Mouse (Mus musculus): ENCODE data around the gene Gpr3. TPM values are rescaled to one million over a fixed set of nuclear protein-coding genes. Genes with fewer than 3 reads are reported as not detected.

The Gpr3 gene
- polyA plus RNA-seq (2015; fragmentation: Nextera tagmentation; extraction: Ambion mirVana): 0.05 and 0.34 TPM in 2 replicates

DNA sequence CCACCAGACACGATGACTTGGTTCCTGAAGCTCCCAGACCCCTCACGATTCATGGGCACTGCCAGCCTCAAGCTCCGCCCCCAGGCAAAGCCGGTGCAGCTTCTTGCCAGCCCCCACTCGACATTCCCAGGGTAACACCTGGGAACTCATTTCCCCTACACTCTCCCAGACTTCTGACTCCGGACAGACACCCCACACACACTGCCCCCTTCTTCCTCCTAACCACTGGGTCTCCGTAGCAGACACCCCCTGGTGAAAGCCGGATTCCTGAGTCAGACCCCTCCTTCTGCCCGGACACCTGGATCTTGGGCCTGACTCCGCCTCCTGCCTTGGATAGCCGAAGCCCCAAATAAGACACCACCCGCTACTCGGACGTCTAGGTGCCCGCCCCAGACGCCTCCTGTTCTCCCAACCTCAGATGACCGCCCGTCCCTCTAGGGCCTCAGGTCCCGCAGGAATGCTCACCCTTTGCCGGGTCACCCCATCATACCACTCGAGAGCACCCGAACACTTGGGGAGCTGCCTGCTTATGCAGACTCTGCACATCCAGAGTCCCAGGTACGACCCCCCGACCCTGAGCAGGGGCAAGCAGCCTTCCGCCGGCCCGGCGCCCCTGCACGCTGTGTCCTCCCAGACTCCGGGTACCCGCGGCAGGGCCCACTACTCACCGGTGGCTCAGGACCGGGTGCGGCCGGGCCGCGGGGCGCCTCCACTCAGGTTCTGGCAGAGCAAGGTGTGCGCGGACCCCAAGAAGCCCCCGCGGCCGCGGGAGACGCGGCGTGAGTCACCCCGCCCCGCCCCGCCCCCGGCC lies at the start of gene Gpr3, which contains the start of gene Cd164l2:
TSS of gene Gpr3 (minus strand) at position 786 of the 811 bp plus-strand sequence.
TSS of gene Cd164l2 (plus strand) at position 381 of the 811 bp plus-strand sequence.
- H3K27me3 ChIP-seq: peaks cover 41% of the 10 kb centered on the region

DNA sequence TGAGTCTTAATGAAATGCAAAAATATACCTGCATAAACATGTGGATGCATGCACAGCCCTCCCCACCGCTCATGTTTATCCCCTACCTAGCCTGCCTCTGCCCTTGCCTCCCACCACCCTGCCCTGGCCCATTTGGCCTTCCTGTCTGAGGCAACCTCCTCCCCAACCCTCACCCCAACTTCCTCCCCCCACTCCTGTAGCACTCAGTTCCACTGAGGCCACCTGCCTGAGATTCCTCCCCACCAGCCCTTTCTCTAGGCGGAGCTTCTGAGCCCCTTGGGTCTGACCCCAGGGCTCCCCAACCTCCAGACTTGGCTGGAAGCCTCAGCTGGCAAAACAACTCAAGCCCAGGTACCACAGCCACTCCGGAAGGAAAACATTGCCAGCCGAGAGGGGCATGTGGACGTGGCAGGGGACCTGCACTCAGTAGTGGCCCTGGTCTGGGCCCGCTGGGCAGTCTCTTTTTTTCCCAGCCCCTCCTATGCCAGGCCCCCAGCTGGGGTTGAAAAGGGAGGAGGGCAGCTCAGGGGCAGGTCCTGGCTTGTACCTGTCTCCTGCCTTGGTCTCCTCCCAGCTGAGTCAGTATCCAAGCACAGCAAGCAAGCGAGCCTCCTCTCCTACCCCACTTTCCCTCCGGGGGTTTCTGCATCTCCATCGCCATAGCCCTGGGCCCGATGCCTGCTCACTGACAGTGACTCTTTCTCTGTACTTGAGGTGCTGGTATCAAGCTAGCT lies 49.5 kb upstream of the Gpr3 start:
- Histone ChIP-seq H3K4me3 (no peak overlapping the region; the same call in 1 of the 2 replicates), H3K9me3 (replicated peaks) (no peaks in the 10 kb centered on the region), H3K4me1 (replicated peaks) (peaks cover 3% of the 10 kb centered on the region; the same call in 1 of the 2 replicates), H3K27me3 (peaks cover 18% of the 10 kb centered on the region), H3K27ac (no peak overlapping the region), H3K9ac (no peak overlapping the region), H3K4me2 (peak overlapping the region; percentile 26; the same call in 1 of the 2 replicates), H3K36me3 (peaks cover 25% of the 10 kb centered on the region)
- WGBS: 46% methylated on average over 10 of the region's 10 CpGs
- no peak for ATAC-seq (replicated peaks; ENCODE audit: insufficient number of reproducible peaks, insufficient read depth, low FRiP score, low read depth)

More for the DNA sequence above, at the start of gene Gpr3, which contains the start of gene Cd164l2:
- peak; percentile 36 for ATAC-seq (replicated peaks; ENCODE audit: insufficient number of reproducible peaks, insufficient read depth, low FRiP score, low read depth)
- H3K4me2 ChIP-seq: peak within 1 kb of the TSS; percentile 99
- no peaks in the 10 kb centered on the region for H3K36me3 ChIP-seq
- H3K27ac ChIP-seq: no peak within 1 kb of the TSS
- peaks cover 24% of the 10 kb centered on the region for H3K4me1 ChIP-seq (replicated peaks)
- WGBS: 2% methylated on average over 52 of the region's 52 CpGs
- H3K9me3 ChIP-seq (replicated peaks): no peaks in the 10 kb centered on the region
- H3K9ac ChIP-seq: peak within 1 kb of the TSS; percentile 66
- peak within 1 kb of the TSS; percentile 68 for H3K4me3 ChIP-seq

DNA sequence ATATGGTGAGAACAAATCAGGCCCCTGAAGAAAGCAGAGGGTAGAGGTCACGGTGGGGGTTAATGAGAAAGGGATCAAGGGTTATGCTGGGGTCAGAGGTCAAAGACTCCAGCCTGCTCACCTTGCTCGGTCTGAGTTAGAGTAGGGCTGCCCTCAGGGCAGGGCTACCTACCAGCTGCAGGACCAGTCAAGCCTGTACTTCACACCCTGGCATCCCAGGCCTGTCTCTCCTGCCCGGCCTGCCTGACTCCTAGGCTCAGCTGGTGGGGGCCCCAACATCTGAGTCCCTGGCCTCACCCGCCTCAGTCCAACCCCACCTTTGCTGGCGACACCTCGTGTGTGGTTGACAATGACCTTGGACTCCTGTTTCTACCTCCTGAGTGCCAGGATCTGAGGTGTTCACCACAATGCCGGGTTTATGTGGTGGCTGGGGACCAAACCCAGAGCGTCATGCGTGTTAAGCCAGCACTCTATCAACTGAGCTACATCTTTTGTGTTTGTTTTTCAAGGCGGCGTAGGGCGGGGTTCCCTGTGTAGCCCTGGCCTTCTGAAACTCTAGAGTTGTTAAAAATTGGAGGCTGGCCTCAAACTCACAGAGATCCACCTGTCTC lies 45.6 kb upstream of the Gpr3 start:
- H3K4me3 ChIP-seq: no peak overlapping the region
- peaks cover 40% of the 10 kb centered on the region for H3K27me3 ChIP-seq
- peaks cover 7% of the 10 kb centered on the region; the same call in 1 of the 2 replicates for H3K4me1 ChIP-seq (replicated peaks)
- ATAC-seq (replicated peaks; ENCODE audit: insufficient number of reproducible peaks, insufficient read depth, low FRiP score, low read depth): no peak
- H3K9me3 ChIP-seq (replicated peaks): no peaks in the 10 kb centered on the region
- 77% methylated on average over 12 of the region's 12 CpGs for WGBS
- H3K4me2 ChIP-seq: no peak overlapping the region
- no peak overlapping the region for H3K27ac ChIP-seq
- H3K36me3 ChIP-seq: no peaks in the 10 kb centered on the region
- no peak overlapping the region for H3K9ac ChIP-seq

DNA sequence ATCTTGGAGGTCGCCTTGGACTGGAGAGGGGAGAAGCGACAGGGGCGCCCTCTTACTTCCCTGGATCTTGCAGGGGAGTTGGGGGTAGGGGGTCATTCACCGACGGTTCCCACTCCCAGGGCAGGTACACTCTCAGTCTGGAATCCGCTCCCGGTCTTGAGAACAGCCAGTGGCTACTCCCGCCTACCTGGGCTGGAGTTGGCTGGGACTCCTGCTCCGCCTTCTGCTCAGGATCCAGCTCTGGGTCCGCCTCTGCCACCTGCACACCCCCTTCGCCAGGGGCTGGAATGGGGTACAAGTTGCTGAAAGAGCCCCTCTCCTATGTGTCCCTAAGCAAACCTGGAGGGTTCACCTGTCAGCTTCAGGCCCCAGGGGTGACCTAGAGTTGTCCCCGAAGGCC lies 44.9 kb upstream of the Gpr3 start:
- Histone ChIP-seq H3K9me3 (replicated peaks) (no peaks in the 10 kb centered on the region), H3K4me3 (0 out of 2 replicates have a peak overlapping the region, but pooled peaks have one; percentile 10), H3K36me3 (no peaks in the 10 kb centered on the region), H3K4me2 (peak overlapping the region; percentile 12; the same call in 1 of the 2 replicates), H3K27me3 (peaks cover 47% of the 10 kb centered on the region), H3K9ac (0 out of 2 replicates have a peak overlapping the region, but pooled peaks have one; percentile 0), H3K27ac (no peak overlapping the region), H3K4me1 (replicated peaks) (peaks cover 7% of the 10 kb centered on the region; the same call in 1 of the 2 replicates)
- ATAC-seq (replicated peaks; ENCODE audit: insufficient number of reproducible peaks, insufficient read depth, low FRiP score, low read depth): no peak
- WGBS: 49% methylated on average over 12 of the region's 12 CpGs

DNA sequence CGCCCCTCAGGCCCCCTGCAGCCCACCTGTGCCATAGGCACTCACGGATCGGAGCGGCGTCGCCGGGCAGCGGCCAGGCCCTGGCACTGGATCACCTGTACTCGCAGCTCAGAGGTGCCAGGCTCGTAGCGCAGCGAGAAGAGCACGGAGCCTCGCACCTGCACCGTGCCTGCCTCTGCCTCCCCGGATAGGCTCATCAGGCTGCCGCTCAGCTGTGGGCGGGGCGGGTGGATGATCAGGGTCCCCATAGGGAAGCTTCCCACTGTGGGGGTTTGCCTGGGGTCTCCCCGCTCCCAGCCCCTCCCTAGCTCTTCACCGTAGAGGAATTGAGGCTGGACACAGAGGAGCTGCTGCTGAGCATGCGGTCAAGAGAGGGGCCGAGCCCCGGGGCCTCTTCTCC lies 44.5 kb upstream of the Gpr3 start:
- no peak for ATAC-seq (replicated peaks; ENCODE audit: insufficient number of reproducible peaks, insufficient read depth, low FRiP score, low read depth)
- 0 out of 2 replicates have a peak overlapping the region, but pooled peaks have one; percentile 0 for H3K9ac ChIP-seq

DNA sequence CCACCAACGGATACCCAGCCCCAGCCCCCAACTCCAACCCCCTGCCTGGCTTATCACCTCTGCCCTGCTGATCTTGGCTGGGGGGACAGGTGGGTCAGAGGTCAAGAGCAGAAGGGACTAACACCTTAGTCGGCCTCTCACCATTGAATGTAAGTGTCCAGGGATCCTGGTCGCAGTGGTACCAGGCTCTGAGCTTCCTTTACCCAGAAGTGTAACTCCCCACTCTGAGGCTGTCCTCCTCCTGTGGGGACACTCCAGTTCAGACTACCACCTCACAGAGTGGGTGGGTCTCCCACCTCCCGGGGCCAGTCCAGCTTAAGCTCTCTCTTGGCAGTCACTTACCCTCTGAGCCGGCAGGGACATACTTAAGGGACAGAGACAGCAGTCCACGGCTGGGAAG lies 43.1 kb upstream of the Gpr3 start:
- whole genome bisulfite sequencing: 53% methylated on average over 6 of the region's 6 CpGs
- H3K9me3 ChIP-seq (replicated peaks): no peaks in the 10 kb centered on the region
- no peak for ATAC-seq (replicated peaks; ENCODE audit: insufficient number of reproducible peaks, insufficient read depth, low FRiP score, low read depth)
- H3K4me2 ChIP-seq: no peak overlapping the region
- peaks cover 20% of the 10 kb centered on the region for H3K4me1 ChIP-seq (replicated peaks)
- H3K36me3 ChIP-seq: no peaks in the 10 kb centered on the region
- H3K27ac ChIP-seq: no peak overlapping the region
- H3K27me3 ChIP-seq: peaks cover 65% of the 10 kb centered on the region
- no peak overlapping the region for H3K9ac ChIP-seq
- no peak overlapping the region for H3K4me3 ChIP-seq

More for the DNA sequence above, 44.5 kb upstream of the Gpr3 start:
- Histone ChIP-seq H3K4me2 (peak overlapping the region; percentile 12; the same call in 1 of the 2 replicates), H3K4me3 (0 out of 2 replicates have a peak overlapping the region, but pooled peaks have one; percentile 10), H3K27ac (no peak overlapping the region), H3K36me3 (no peaks in the 10 kb centered on the region), H3K9me3 (replicated peaks) (no peaks in the 10 kb centered on the region), H3K4me1 (replicated peaks) (peaks cover 7% of the 10 kb centered on the region; the same call in 1 of the 2 replicates), H3K27me3 (peaks cover 51% of the 10 kb centered on the region)
- 21% methylated on average over 24 of the region's 24 CpGs for WGBS

DNA sequence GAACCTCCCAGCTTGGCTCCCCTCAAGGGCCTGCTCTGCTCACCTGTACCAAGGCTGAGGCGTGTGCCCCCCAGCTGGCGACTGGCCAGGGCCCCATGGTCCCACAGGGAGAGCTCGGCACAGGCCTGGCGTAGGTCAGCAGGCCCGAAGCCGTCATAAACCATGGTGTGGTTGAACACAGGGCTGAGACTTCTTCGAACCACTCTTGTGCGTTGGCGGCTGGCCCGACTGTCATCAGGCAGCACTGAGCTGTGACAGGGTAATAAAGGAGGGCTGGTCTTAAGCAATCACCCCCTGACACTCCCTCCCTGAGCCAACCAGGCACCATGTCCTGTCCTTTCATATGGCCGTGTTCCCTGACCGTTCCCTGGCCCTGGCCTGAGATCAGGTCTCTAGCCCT lies 41.1 kb upstream of the Gpr3 start:
- no peaks in the 10 kb centered on the region for H3K36me3 ChIP-seq
- peaks cover 23% of the 10 kb centered on the region for H3K4me1 ChIP-seq (replicated peaks)
- H3K9me3 ChIP-seq (replicated peaks): no peaks in the 10 kb centered on the region
- no peak overlapping the region for H3K9ac ChIP-seq
- H3K27ac ChIP-seq: no peak overlapping the region
- peaks cover 80% of the 10 kb centered on the region for H3K27me3 ChIP-seq
- H3K4me3 ChIP-seq: no peak overlapping the region
- no peak overlapping the region for H3K4me2 ChIP-seq
- 69% methylated on average over 12 of the region's 12 CpGs for WGBS
- no peak for ATAC-seq (replicated peaks; ENCODE audit: insufficient number of reproducible peaks, insufficient read depth, low FRiP score, low read depth)

DNA sequence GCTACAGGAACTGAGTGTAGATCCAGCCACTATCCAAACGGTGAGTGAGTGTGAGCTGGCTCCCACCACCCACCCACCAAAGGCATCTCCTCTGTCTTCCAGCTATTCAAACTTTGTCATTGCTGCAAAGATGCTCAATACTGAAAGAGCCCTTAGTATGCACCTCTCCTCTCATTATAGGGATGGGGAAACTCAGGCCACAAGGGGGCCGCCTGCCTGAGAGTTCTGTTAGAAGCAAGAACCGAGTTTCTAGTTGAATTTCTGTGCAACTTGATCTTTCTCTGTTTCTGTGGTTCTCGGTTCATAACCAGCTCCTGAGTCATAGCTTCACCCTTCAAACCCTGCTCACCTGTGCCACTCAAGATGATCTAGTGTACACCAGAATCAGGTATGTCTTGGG lies 39.8 kb upstream of the Gpr3 start:
- no peaks in the 10 kb centered on the region for H3K9me3 ChIP-seq (replicated peaks)
- peaks cover 82% of the 10 kb centered on the region for H3K27me3 ChIP-seq
- H3K27ac ChIP-seq: no peak overlapping the region
- H3K4me3 ChIP-seq: no peak overlapping the region
- H3K36me3 ChIP-seq: no peaks in the 10 kb centered on the region
- WGBS: 54% methylated on average over 4 of the region's 4 CpGs
- no peak overlapping the region for H3K9ac ChIP-seq
- peaks cover 26% of the 10 kb centered on the region for H3K4me1 ChIP-seq (replicated peaks)
- no peak overlapping the region for H3K4me2 ChIP-seq
- ATAC-seq (replicated peaks; ENCODE audit: insufficient number of reproducible peaks, insufficient read depth, low FRiP score, low read depth): no peak

DNA sequence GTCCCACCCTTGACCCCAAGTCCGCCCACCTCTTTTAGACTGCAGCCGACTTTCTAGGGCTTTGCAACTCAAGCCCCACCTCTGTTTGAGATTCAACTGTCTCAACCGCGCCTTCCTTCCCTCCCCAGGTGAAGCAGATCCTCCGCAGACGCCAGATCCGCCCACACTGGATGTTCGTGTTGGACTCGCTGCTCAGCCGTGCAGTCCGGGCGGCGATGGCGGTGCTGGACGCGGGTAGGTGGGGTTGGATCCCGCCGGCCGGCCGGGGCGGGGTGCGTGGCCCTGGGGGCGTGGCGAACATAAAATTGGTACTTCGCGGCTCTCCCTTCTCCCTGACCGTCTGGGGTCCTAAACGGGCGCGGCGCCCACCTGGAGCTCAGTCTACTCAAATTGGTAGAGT lies 38.9 kb upstream of the Gpr3 start:
- 12% methylated on average over 31 of the region's 31 CpGs for WGBS
- Histone ChIP-seq H3K9me3 (replicated peaks) (no peaks in the 10 kb centered on the region), H3K4me2 (peak overlapping the region; percentile 62), H3K36me3 (no peaks in the 10 kb centered on the region), H3K9ac (peak overlapping the region; percentile 32; the same call in 1 of the 2 replicates), H3K27ac (no peak overlapping the region), H3K27me3 (peaks cover 82% of the 10 kb centered on the region), H3K4me1 (replicated peaks) (peaks cover 23% of the 10 kb centered on the region), H3K4me3 (peak overlapping the region; percentile 44)
- no peak for ATAC-seq (replicated peaks; ENCODE audit: insufficient number of reproducible peaks, insufficient read depth, low FRiP score, low read depth)

DNA sequence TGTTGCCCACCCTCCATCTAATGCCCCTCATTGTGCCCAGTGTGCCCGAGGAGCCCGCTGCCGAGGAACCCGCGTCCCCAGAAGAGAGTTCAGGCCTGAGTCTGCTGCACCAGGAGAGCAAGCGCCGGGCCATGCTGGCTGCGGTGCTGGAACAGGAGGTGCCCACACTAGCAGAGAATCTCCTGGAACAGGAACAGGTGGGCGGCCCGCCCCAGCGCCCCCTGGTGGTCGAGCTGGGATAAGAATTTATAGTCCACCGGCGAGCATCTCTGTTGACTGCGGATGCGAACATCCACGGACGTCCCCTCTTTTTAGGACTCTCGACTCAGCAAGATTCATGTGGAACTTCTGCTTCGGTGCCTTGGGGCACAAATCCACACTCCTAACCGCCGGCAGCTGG lies 38.3 kb upstream of the Gpr3 start:
- 3% methylated on average over 22 of the region's 22 CpGs for WGBS
- Histone ChIP-seq H3K27me3 (peaks cover 82% of the 10 kb centered on the region), H3K27ac (no peak overlapping the region), H3K4me3 (peak overlapping the region; percentile 44), H3K4me2 (peak overlapping the region; percentile 62), H3K36me3 (no peaks in the 10 kb centered on the region), H3K9ac (peak overlapping the region; percentile 32; the same call in 1 of the 2 replicates), H3K9me3 (replicated peaks) (no peaks in the 10 kb centered on the region), H3K4me1 (replicated peaks) (peaks cover 23% of the 10 kb centered on the region)
- 0 out of 2 replicates have a peak, but pooled peaks have one; percentile 44 for ATAC-seq (replicated peaks; ENCODE audit: insufficient number of reproducible peaks, insufficient read depth, low FRiP score, low read depth)
